ENCODE assay signal across 18 mouse cellular contexts in the genomic region with DNA sequence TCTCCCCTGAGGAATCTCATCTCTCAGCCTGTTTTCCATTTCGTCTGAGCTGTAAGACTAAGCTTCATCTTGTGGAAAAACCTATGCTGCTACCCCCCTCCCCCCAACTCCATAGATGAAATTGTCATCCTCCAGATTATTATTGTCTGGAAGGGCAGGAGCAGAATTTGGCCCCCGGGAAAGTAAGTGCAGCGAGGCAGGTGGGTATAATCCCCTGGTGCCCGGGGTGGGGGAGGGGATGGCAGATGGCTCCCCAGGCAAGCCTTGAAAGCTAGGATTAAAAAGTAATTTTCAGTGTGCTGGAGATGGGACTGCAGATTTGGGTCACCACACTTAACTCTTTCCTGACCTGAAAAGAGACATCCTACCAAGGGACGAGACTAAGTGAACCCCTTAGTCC. TPM values are rescaled to one million over a fixed set of nuclear protein-coding genes. Genes with fewer than 3 reads are reported as not detected.
A peak's percentile ranks its signal among the peaks of the same experiment; 100 is the strongest.
DNase-seq lines count a peak whose midpoint lies in the region; ATAC-seq lines count a peak whose summit lies in the region.
"Had no signal": no experiment of that assay in that cellular context is flagged by ENCODE, and none has a peak within 500 bp of the region (broad histone marks: within the 10 kb centered on the region; RNA-seq: fewer than 3 reads in every experiment).

No protein-coding gene starts in this region.

- H3K4me3 ChIP-seq in midbrain, embryonic 10.5 days, result no peak overlapping the region
- H3K4me3 ChIP-seq in midbrain, embryonic 15.5 days, result no peak overlapping the region
- no peak overlapping the region for H3K4me3 ChIP-seq in embryonic facial prominence, embryonic 14.5 days (ENCODE audit: low read depth, low read length)
- H3K4me3 ChIP-seq: forebrain, embryonic 15.5 days; heart, embryonic 10.5 days; hindbrain, embryonic 12.5 days; intestine, embryonic 15.5 days had no signal

- no peak overlapping the region for H3K9ac ChIP-seq in midbrain, embryonic 15.5 days
- H3K9ac ChIP-seq in embryonic facial prominence, embryonic 14.5 days (ENCODE audit: low read depth, low read length), result no peak overlapping the region
- H3K9ac ChIP-seq: forebrain, embryonic 15.5 days; hindbrain, embryonic 12.5 days; intestine, embryonic 15.5 days had no signal

- H3K27me3 ChIP-seq in midbrain, embryonic 10.5 days (ENCODE audit: low read depth, poor library complexity, severe bottlenecking), result no peaks in the 10 kb centered on the region
- no peaks in the 10 kb centered on the region for H3K27me3 ChIP-seq in midbrain, embryonic 15.5 days (replicated peaks)
- H3K27me3 ChIP-seq in embryonic facial prominence, embryonic 14.5 days (replicated peaks; ENCODE audit: control insufficient read depth, insufficient read depth, low read length), result no peaks in the 10 kb centered on the region
- H3K27me3 ChIP-seq: forebrain, embryonic 15.5 days; intestine, embryonic 15.5 days had no signal

- DNase-seq in cerebellum, postnatal 14 days, result peak; percentile 23 to 55
- DNase-seq in cerebellum, adult 11-12 months, result no peak
- DNase-seq in midbrain, embryonic 10.5 days (ENCODE audit: low spot score), result no peak
- no peak for DNase-seq in embryonic facial prominence, embryonic 14.5 days (ENCODE audit: low spot score)
- peak; percentile 74 for DNase-seq in retina, embryonic 14.5 days (ENCODE audit: low spot score)
- no peak for DNase-seq in frontal cortex, postnatal 36 days (ENCODE audit: low spot score in 2 of 2)
- DNase-seq in gastrocnemius, postnatal 10 days, result no peak
- DNase-seq: adrenal gland, postnatal 14 days; cerebellum, adult 2 months; cerebellum, postnatal 36 days; gastrocnemius, postnatal 25 days; heart, postnatal 10 days; heart, postnatal 4 days had no signal

- no peak for ATAC-seq in midbrain, embryonic 15.5 days (replicated peaks)
- ATAC-seq in embryonic facial prominence, embryonic 14.5 days (ENCODE audit: low read depth), result peak; percentile 37; the same call in 1 of the 2 replicates
- ATAC-seq: forebrain, embryonic 15.5 days; intestine, embryonic 15.5 days had no signal

- 18% methylated on average over 5 of the region's 5 CpGs for WGBS in midbrain, embryonic 10.5 days
- 8% methylated on average over 5 of the region's 5 CpGs for WGBS in midbrain, embryonic 15.5 days
- 22% methylated on average over 5 of the region's 5 CpGs for WGBS in embryonic facial prominence, embryonic 14.5 days

- H3K9me3 ChIP-seq in midbrain, embryonic 10.5 days (replicated peaks), result no peaks in the 10 kb centered on the region
- no peaks in the 10 kb centered on the region for H3K9me3 ChIP-seq in midbrain, embryonic 15.5 days
- no peaks in the 10 kb centered on the region for H3K9me3 ChIP-seq in embryonic facial prominence, embryonic 14.5 days (ENCODE audit: control insufficient read depth, low read length)
- H3K9me3 ChIP-seq: forebrain, embryonic 15.5 days; heart, embryonic 10.5 days; hindbrain, embryonic 12.5 days; intestine, embryonic 15.5 days had no signal

- no peak overlapping the region for H3K4me2 ChIP-seq in midbrain, embryonic 15.5 days
- H3K4me2 ChIP-seq in embryonic facial prominence, embryonic 14.5 days (ENCODE audit: low read depth, low read length), result no peak overlapping the region
- H3K4me2 ChIP-seq: forebrain, embryonic 15.5 days; hindbrain, embryonic 12.5 days; intestine, embryonic 15.5 days had no signal

- H3K4me1 ChIP-seq in midbrain, embryonic 10.5 days, result peaks cover 34% of the 10 kb centered on the region
- peaks cover 6% of the 10 kb centered on the region for H3K4me1 ChIP-seq in midbrain, embryonic 15.5 days
- no peaks in the 10 kb centered on the region for H3K4me1 ChIP-seq in embryonic facial prominence, embryonic 14.5 days (ENCODE audit: control insufficient read depth, insufficient read depth, low read length)
- H3K4me1 ChIP-seq: heart, embryonic 10.5 days; intestine, embryonic 15.5 days had no signal

- H3K36me3 ChIP-seq in midbrain, embryonic 10.5 days, result no peaks in the 10 kb centered on the region
- H3K36me3 ChIP-seq in midbrain, embryonic 15.5 days (replicated peaks), result no peaks in the 10 kb centered on the region
- no peaks in the 10 kb centered on the region for H3K36me3 ChIP-seq in embryonic facial prominence, embryonic 14.5 days (ENCODE audit: control insufficient read depth, insufficient read depth, low read length)
- H3K36me3 ChIP-seq: forebrain, embryonic 15.5 days; heart, embryonic 10.5 days; hindbrain, embryonic 12.5 days; intestine, embryonic 15.5 days had no signal

- peak overlapping the region; percentile 42; the same call in 1 of the 2 replicates for H3K27ac ChIP-seq in midbrain, embryonic 10.5 days (replicated peaks)
- no peak overlapping the region for H3K27ac ChIP-seq in midbrain, embryonic 15.5 days
- no peak overlapping the region for H3K27ac ChIP-seq in embryonic facial prominence, embryonic 14.5 days (replicated peaks; ENCODE audit: low read depth, low read length)
- H3K27ac ChIP-seq: forebrain, embryonic 15.5 days; heart, embryonic 10.5 days; hindbrain, embryonic 12.5 days; intestine, embryonic 15.5 days had no signal

RNA-seq across cellular contexts. Expression of gene Ccnq, which starts 10.7 kb away (rescaled TPM):
- 39.5 and 40.5 TPM in 2 replicates for polyA plus RNA-seq in midbrain, embryonic 10.5 days (2016; fragmentation: Nextera tagmentation; extraction: Ambion mirVana)
- polyA plus RNA-seq in midbrain, embryonic 15.5 days (2015; fragmentation: Nextera tagmentation; extraction: Ambion mirVana), result 27.7 and 29.9 TPM in 2 replicates
- polyA plus RNA-seq in embryonic facial prominence, embryonic 14.5 days (2014; fragmentation: Nextera tagmentation; extraction: Ambion mirVana), result 37.2 and 41.3 TPM in 2 replicates
- total RNA-seq in gastrocnemius, postnatal 10 days (2021), result 10 to 100 TPM; 14.4 to 16.4 TPM

Comparison
In these comparisons a context has a peak if more than half of its experiments do, and no peak if none do; other contexts are left out.
1. DNase-seq: peak in cerebellum, postnatal 14 days (2 of 2) and retina, embryonic 14.5 days (single experiment); none in cerebellum, adult 11-12 months (single experiment), midbrain, embryonic 10.5 days (single experiment), embryonic facial prominence, embryonic 14.5 days (single experiment), frontal cortex, postnatal 36 days (0 of 2) and gastrocnemius, postnatal 10 days (single experiment).